Mouse (Mus musculus) mouse embryonic stem cell (cell line): ENCODE results near the gene Tmem232.

Experiments used
- in situ Hi-C, 2 experiments: fragments of 300-500 bp; cut with MboI; formaldehyde crosslinking; loops; 1 replicate in 1 of 2; 3 replicates in 1 of 2; pipeline ENCODE4 v1.14.3; 2019 to 2020; ENCODE audit warnings: low sequenced_read_pairs in 2 of 2, low pct_unique_long_range_greater_than_20kb in 1 of 2, mixed read lengths in 1 of 2; ENCODE audit not compliant: unreplicated experiment in 1 of 2

The Tmem232 gene

DNA sequence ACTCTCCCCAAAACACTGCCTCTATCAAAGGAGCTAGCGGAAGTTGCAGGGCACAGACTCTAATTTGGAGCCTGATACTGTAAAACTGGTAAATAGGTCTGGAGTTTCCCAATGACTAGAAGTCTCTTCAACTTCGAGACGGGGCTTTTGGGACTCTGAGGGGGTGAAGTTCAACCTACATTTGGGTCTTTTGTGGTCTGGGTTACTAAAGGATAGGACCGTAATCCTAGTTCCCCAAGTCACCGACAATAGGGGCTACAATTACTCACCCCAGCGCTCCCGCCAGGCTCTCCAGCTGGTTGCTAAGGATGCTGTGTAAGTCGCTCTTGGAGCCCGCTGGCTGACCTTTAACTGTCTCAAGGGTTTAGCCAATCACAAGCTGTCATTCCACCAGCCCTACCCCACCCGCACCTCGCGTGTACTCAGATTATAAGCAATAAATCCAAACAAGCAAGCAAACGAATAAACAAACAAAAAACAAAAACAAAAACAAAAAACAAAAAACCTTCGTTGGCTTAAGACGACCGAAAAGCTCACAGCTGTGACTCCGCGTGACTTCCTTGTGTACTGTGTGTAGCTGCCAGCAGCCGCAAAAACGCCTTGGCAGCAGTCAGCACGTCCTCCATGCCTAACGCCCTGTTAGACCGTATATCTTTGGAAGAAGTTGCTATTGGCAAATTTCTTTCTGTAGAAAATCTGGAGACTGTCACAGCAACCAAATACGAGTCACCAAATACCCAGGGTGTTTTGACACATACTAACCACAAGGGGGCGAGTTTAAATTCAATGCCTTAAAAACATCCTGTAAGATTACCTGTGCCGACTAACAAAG lies at the start of gene Tmem232:
TSS of gene Tmem232 (minus strand) at position 342 of the 832 bp plus-strand sequence.
- in situ Hi-C loops = no loop called here

DNA sequence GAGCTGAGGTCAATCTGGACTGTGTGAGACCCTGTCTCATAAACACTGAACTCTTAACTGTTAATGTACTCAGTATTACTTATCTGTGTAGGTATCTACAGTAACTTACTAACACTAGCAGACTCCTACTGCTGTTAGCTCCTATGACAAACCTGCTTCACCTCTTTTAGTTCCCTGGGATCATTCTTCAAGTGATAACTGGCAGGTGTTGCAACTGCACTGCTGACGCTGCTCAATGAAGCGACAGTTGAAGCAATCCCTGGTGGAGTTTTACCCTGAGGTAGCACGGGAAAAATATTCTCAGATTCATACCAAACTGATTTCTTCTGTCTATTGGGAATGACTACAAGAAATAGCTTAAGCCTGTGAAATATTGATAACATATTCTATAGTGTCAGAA lies 46.3 kb upstream of the Tmem232 start:
- in situ Hi-C loops = no loop called here

DNA sequence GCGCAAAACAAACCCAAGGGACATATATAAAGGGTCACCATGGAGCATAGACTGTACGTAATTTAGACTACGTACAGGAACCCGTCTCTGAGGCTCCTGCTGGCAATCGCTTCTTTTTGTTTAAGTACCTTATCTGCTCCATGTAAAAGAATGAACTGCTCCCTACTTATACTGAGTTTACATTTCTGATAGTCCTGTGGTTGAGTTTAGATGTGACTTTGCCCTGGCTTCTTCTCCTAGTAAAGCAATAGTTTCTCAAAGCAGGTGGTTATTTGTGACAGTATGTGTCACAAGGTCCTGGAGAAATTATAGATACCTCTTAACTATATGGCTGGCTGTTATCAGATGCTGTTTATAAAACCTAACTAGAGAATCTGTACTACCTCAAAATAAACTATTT lies 40.9 kb upstream of the Tmem232 start:
- in situ Hi-C loops = no loop called here

DNA sequence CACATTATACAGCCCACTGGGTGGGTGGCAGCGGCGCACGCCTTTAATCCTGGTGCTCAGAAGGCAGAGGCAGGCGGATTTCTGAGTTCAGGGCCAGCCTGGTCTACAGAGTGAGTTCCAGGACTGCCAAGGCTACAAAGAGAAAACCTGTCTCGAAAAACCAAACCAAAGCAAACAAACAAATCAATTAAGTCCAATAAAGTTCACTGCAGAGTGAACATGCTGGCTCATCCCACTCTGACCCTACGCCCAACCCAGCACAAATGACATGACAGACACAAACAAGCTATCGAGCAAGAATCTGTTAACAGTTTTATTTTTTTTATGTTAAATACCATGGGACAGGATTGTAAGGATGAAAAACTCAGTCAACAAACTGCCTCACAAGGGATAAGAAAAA lies 39.2 kb upstream of the Tmem232 start:
- in situ Hi-C loops = no loop called here

DNA sequence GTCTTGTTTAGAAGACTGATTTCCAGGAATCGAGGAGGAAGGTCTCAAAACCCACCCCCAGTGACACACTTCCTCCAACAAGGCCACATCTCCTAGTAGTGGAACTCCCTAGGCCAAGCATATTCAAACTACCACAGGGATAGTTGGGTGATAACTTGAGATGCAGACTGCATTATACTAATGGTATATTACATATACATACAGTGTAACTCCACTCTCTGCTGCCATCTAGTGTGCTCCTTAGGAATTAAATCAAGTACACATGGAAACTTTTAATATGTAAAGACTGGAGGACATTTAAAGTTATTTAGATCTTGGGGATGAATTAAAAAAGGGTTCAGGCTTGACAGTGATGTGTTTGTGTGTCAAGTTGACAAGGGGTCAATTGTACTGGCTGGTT lies 34.8 kb upstream of the Tmem232 start:
- in situ Hi-C loops = no loop called here

DNA sequence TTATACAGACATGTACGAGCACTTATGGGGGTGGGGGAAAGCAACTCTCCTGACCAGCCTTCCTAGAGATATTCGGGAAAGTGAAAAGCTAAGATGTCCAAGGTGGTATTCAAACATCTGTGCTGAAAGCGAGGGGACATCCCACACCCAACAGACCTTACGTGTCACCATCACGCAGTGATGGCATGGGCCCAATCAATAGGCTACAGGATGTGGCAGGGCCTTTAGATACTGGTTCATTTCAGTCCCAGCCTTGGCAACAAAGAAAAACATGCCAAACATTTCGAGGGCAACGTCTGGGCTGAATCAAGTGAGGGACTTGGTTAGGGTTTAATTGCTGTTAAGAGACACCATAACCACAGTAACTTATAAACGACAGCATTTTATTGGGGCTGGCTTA lies 34.3 kb upstream of the Tmem232 start:
- in situ Hi-C loops = no loop called here

DNA sequence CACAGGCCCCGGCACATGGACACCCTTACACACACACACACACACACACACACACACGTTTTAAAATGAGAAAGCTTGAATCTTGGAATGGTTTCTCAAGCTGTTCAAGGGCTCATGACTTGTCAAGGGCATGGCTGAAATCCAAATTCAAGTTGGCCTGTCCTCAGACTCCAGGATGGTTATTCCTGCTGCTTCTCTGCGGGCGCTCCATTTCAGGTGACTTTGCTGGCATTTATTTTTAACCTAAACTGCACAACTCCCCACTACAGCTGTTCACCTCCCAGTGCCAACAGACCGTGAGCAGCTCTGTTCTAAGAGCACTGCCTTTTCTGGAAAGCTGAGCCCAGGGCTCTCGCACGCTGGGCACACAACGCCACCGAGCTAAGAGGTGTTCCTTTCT lies 31.3 kb upstream of the Tmem232 start:
- in situ Hi-C loops = no loop called here

DNA sequence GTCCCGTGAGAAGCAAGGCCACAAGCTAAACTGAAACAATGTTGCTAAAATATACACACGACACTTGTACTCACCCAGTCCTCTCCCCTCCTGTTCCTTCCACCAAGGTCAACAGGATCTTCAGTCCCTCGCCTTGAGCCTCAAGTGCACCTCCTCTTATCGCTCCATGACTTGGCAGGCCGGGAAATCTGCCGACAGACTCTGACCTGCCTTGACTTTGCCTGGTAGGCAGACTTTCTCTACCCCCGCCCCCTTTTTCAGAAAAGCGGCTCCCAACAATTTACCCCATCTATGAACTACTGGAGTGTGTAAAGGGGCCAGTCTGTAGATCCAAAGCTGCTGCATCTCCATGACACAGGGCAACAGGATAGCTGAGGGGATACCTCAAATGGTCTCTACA lies 30.9 kb upstream of the Tmem232 start:
- in situ Hi-C loops = no loop called here

DNA sequence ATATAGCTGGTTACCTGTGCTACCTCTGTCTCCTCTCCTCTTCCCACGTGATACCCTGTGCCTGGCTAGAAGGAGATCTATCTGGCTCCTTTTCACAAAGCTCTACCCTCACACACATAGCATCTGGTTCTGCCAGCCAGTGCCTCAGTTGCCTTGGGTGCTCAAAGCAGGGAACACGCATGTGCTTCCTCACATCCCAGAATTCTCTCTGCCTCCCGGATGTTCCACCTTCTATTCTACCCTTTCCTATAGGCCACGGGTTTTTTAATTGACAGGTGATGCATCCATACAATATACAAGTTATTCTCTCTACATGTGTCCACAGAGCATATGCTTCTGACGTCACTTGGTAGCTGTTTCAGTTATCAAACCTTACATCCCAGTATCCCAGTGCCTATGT lies 23.6 kb upstream of the Tmem232 start:
- in situ Hi-C loops = no loop called here

DNA sequence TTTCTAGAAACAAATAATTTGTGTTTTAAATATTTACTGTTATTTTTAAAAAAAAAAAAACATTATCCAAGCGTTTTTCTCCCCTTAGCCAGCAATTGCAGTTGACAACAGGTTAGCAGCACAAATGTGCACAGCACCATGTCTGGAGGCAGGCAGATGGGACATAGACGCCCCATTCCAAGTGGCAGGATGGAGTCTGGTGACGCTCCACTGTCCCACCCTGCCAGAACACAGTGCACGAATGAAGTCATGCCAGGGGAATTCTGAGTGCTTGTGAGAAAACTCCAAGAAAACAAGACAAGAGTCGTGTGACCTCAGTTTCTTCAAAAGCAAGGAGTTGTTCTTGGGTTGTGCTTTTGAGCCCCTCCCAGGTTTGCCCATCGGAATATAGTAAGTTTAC lies 22.8 kb upstream of the Tmem232 start:
- in situ Hi-C loops = no loop called here

DNA sequence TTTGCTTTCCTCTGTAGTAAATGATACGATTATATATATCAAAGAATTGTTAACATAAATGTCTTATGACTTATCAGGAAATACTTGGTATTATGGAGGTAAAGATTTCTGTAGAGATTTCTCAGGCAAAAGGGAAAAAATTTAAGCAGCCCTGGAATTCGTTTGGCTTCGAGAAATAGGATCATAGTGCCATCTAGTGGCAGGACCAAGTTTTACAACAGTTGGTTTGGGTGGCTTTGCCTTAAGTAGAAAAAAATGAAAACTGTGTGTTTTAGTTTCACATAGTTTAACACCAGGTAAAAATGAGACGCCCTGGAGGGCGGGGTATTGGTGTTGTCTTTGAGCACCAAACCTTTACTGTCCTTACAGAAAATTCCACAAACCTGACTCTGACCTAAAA lies 22.2 kb upstream of the Tmem232 start:
- in situ Hi-C loops = no loop called here

DNA sequence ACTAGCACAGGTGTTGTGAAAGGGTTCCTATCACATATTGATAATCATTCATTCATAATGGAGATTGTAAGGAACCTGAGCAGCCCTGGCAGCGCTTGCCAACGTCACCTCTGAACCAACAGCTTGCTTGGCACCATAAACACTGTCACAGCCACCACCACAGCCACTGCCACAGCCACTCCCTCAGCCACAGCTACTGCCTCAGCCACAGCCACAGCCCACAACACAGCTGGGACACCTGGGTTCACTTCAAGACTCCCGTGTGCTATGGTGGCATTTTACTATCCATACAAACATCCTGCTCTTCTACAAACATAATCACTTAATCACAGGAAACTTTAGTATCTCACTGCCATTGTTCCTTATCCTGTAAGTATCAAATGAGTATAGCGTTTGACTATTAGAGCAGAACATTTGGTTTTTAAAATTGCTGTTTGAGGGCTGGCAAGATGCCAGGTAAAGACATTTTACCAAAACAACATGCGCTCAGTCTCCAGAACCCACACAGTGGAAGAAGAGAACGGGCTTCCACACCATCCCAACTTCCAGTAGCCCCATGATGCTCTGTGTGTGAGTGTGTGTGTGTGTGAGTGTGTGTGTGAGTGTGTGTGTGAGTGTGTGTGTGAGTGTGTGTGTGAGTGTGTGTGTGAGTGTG lies 20.9 kb upstream of the Tmem232 start:
- in situ Hi-C loops = no loop called here

DNA sequence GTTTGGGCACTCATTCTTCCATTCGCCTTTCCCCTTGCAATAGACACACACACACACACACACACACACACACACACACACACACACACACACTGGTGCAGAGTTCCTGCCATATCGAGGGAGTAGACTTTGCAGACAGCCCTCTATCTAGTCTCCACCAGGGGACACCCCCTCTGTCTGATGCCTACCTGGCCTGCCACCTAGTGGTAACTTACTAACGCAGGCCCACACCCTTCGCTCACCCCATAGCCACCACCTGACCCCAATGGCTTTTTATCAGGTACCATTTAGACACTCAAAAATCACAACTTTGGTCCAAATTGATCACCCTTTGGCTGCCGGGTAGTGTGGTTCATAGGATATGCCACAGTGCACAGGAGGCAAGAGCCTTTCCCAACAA lies 18.7 kb upstream of the Tmem232 start:
- in situ Hi-C loops = no loop called here

DNA sequence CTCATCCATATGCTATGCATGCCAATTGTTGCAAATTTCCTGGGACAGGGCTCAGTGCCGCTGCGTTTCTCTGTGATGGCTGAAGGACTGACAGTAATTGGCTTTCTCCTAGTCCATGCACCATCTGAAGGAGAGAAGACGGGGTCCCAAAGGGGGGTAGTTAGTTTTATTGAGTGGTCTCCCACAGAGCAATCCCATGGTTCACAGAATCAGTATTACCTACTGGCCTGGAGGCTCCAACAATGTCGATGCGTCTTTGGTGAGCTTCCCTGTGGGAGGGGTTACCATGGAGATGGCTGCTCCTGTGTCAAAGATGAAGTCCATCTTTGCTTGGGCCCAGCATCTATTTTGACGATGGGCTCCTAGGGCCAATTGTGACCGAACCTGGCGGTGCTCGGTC lies 18.2 kb upstream of the Tmem232 start:
- in situ Hi-C loops = no loop called here

DNA sequence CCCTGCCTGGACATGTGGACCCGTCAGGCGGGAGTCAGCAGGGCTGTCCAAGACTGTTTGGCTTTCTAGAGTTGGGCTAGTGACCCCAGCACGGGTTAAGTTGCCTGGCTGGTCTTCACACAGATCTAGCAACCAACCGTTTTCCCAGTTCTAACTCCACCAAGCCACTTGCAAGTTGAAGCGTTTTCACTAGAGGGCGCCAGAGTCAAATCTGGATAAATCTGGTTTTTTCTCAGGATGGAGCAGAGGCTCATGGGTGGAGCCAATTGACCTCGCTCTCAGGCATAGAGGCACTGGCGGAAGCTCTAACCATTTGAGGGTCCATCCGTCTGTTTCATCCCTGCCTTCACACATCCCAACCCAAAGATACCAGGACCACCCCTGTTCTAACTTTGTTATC lies 17.6 kb upstream of the Tmem232 start:
- in situ Hi-C loops = no loop called here

DNA sequence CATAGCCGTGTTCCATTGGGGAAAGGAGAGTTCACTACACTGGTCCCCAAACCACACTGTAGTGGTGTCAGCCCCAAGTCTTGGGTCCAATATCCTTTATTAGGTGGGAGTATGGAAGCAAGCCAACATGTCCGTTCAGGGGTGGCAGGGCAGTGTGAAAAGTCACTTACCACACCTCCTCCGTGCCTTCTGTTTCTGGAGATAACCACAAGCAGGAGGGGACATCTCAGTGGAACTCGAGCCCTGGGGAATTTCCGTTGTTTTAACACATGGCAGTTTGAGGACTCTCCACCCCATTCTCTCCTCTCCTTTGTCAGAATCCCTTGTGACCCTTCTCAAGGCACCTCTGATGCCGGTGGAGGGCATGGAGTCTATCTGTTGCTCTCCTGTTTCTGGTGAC lies 16.6 kb upstream of the Tmem232 start:
- in situ Hi-C loops = no loop called here

DNA sequence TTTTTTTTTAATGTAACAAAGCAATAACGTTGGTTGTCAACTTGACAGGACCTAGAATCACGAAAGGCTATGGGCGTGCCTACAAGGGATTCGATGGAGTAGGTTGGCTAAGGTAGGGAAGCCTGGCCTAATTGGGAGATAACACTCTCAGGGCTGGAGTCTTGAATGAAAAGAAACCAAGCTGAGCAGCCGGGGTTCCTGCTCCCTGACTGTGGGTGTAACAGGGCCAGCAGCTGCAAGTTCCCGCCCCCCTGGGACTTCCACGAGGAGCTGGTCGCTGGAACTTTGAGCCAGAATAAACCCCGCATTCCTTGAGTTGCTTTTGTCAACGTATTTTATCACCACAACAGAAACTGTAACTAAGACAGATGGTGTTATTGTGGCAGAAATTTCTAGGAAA lies 16.2 kb upstream of the Tmem232 start:
- in situ Hi-C loops = no loop called here

DNA sequence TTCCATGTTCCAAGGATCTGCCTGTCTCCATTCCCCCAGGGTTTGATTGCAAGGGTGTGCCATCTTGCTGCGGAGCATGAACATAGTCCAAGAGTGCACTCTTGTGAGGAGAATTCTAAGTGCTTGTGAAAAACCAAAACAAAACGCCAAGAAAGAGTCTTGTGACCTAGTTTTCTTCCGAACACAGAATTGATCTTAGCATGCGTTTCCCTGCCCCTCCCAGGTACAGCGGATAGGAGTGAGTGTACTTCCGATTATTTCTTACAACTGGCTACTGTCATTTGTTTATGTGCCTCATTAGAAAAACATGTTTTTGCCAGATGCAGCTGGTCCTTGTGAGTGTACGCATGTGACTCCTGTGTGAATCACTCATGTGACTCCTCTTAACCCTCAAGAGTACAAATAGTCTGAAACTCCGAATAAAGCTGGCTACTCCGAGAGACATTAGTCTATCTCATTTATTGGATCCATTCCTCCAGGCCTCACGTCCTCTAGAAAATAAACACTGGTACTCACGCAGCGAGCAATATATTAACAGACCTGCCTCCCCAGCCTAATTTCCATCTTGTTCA lies 11.9 kb upstream of the Tmem232 start:
- in situ Hi-C loops = no loop called here

DNA sequence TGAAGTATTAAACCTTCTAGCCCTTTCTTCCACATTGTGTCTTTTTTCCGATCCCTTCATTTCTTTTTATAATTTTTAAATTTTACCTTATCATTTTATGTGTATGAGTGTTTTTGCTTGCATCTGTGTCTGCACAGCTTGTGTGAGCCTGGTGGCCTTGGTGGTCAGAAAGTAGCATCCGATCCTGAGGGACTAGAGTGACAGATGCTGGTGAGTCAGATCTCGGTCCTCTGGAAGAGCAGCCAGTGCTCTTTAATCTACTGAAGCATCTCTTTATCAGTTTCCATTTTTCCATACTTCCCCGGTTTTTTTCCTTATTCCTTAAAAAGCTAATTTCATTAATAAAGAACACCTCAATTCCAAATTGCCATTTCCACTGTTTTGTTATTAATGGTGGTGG lies 9.8 kb upstream of the Tmem232 start:
- in situ Hi-C loops = no loop called here
